Mouse (Mus musculus) yolk sac, embryonic 10.5 days (tissue): ENCODE measurements around the gene Cyp39a1.

Experiments
- DNase-seq: peaks from one replicate; pipeline ENCODE4 v3.0.0-alpha.2; 2017; ENCODE audit warnings: low spot score

The Cyp39a1 gene

GRCm38 (mm10) chr17:43788222-43788621 lies 121.0 kb downstream of the Cyp39a1 start:
- DNase-seq: no peak

GRCm38 (mm10) chr17:43789376-43789775 lies 122.2 kb downstream of the Cyp39a1 start:
- DNase-seq: no peak

GRCm38 (mm10) chr17:43791751-43792150 lies 124.5 kb downstream of the Cyp39a1 start:
- no peak for DNase-seq

GRCm38 (mm10) chr17:43794731-43795280 lies 127.6 kb downstream of the Cyp39a1 start:
- DNase-seq: no peak
